Mouse (Mus musculus) lung, postnatal 14 days (tissue): ENCODE results near the gene Robo3.

Experiments
- DNase-seq: peaks from one replicate; pipeline ENCODE4 v3.0.0; 2021

The Robo3 gene

GRCm38 (mm10) chr9:37429326-37429725, 3.7 kb downstream of the Robo3 start:
- DNase-seq, result no peak

- no peak for DNase-seq
These were observed 11.8 kb downstream of the Robo3 start for GRCm38 (mm10) chr9:37421239-37421638.

GRCm38 (mm10) chr9:37420676-37421075, 12.4 kb downstream of the Robo3 start:
- DNase-seq, result peak; percentile 89

GRCm38 (mm10) chr9:37418791-37419190, 14.3 kb downstream of the Robo3 start:
- no peak for DNase-seq

GRCm38 (mm10) chr9:37414666-37415065, 18.4 kb downstream of the Robo3 start:
- no peak for DNase-seq

- DNase-seq, result no peak
These were observed 20.1 kb downstream of the Robo3 start for GRCm38 (mm10) chr9:37412989-37413388.

GRCm38 (mm10) chr9:37409698-37410445, 23.2 kb downstream of the Robo3 start:
- DNase-seq, result no peak

- no peak for DNase-seq
These were observed 25.1 kb downstream of the Robo3 start for GRCm38 (mm10) chr9:37407850-37408502.

GRCm38 (mm10) chr9:37406372-37406771, 26.7 kb downstream of the Robo3 start:
- no peak for DNase-seq

- no peak for DNase-seq
These were observed 30.0 kb downstream of the Robo3 start for GRCm38 (mm10) chr9:37403011-37403410.

GRCm38 (mm10) chr9:37402501-37402900, 30.5 kb downstream of the Robo3 start:
- no peak for DNase-seq

GRCm38 (mm10) chr9:37401802-37402201, 31.2 kb downstream of the Robo3 start, which contains the start of gene Robo4:
TSS of gene Robo4 (plus strand) at chr9:37401897.
- DNase-seq, result peak; percentile 49

- peak; percentile 34 for DNase-seq
These were observed 32.5 kb downstream of the Robo3 start for GRCm38 (mm10) chr9:37400585-37400984.

GRCm38 (mm10) chr9:37393482-37394131, 39.4 kb downstream of the Robo3 start:
- no peak for DNase-seq

GRCm38 (mm10) chr9:37392071-37392470, 41.0 kb downstream of the Robo3 start:
- DNase-seq, result no peak

- DNase-seq, result no peak
These were observed 42.2 kb downstream of the Robo3 start for GRCm38 (mm10) chr9:37390891-37391290.

GRCm38 (mm10) chr9:37384284-37385182, 48.5 kb downstream of the Robo3 start:
- DNase-seq, result peak; percentile 65

GRCm38 (mm10) chr9:37383161-37383560, 49.9 kb downstream of the Robo3 start:
- no peak for DNase-seq

- DNase-seq, result peak; percentile 29
These were observed 57.3 kb downstream of the Robo3 start for GRCm38 (mm10) chr9:37375718-37376117.

- no peak for DNase-seq
These were observed 61.7 kb downstream of the Robo3 start for GRCm38 (mm10) chr9:37371232-37371801.

GRCm38 (mm10) chr9:37368860-37369259, 64.2 kb downstream of the Robo3 start:
- DNase-seq, result peak; percentile 50

- no peak for DNase-seq
These were observed 64.8 kb downstream of the Robo3 start for GRCm38 (mm10) chr9:37368081-37368830.
